Mouse (Mus musculus): Measurements from ENCODE around the gene Lpp.

- TF ChIP-seq EP300 (IDR thresholded peaks at IDR 0.05; ENCODE audit: insufficient read depth, low read depth, low read length): no peak
- no peak for TF ChIP-seq CTCF (IDR thresholded peaks at IDR 0.05)
- TF ChIP-seq POLR2A (IDR thresholded peaks at IDR 0.05; ENCODE audit: insufficient read depth, low read depth, low read length): no peak
Measured at GRCm38 (mm10) chr16:24912381-24912780, 519.1 kb downstream of the Lpp start.
